Mouse (Mus musculus): ENCODE measurements around the gene Myl6b. TPM values are rescaled to one million over a fixed set of nuclear protein-coding genes. Genes with fewer than 3 reads are reported as not detected.

Gene Myl6b
- polyA plus RNA-seq, 1 experiment: 16.7 TPM

GRCm38 (mm10) chr10:128544151-128544657, 45.7 kb upstream of the Myl6b start:
- no peaks in the 10 kb centered on the region for H3K27me3 ChIP-seq (ENCODE audit: control insufficient read depth, insufficient read depth, insufficient read length)
- H3K79me3 ChIP-seq (ENCODE audit: low read depth): peaks cover 17% of the 10 kb centered on the region
- H3ac ChIP-seq (ENCODE audit: control insufficient read depth, insufficient read length, low read depth): no peak overlapping the region
- peaks cover 39% of the 10 kb centered on the region for H3K36me3 ChIP-seq (ENCODE audit: control insufficient read depth, insufficient read depth)
- TF ChIP-seq CEBPB (IDR thresholded peaks at IDR 0.05; ENCODE audit: low read depth): no peak
- TF ChIP-seq MYOG (IDR thresholded peaks at IDR 0.05; ENCODE audit: control insufficient read depth, extremely low read depth, insufficient read length): no peak
- TF ChIP-seq MYOD1 (IDR thresholded peaks at IDR 0.05; ENCODE audit: control insufficient read depth, insufficient read length, low read depth): no peak
- no peak for TF ChIP-seq CTCF (IDR thresholded peaks at IDR 0.05; ENCODE audit: control insufficient read depth, insufficient read depth, insufficient read length)
- TF ChIP-seq FOSL1 (IDR thresholded peaks at IDR 0.05; ENCODE audit: insufficient read depth, low read length, poor library complexity, severe bottlenecking): no peak
- no peak for TF ChIP-seq MAX (IDR thresholded peaks at IDR 0.05)
- no peak for TF ChIP-seq USF1 (IDR thresholded peaks at IDR 0.05; ENCODE audit: low read depth)
- no peak overlapping the region for H3K4me3 ChIP-seq (ENCODE audit: insufficient read depth, poor library complexity, severe bottlenecking)
- peaks cover 50% of the 10 kb centered on the region for H3K79me2 ChIP-seq (ENCODE audit: control insufficient read depth, insufficient read depth)

DNA sequence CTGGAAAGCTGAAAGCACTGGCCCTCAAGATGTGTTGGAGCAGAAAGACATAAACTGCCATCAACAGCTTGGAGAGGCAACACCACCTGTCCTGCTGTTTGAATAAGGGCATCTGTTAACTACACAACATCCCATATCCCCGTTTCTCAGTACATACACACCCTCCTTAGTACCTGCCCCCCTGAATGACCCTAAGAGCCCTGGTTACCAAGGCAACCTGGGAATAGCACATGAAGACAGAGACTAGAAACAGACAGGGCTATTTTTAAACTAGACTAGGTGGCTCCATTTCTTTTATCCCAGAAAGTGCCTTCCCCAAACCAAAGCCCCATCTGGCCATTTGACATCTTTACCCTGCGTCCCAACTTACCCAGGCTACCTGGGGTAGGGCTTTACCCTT, 44.6 kb upstream of the Myl6b start:
- Histone ChIP-seq H3K36me3 (ENCODE audit: control insufficient read depth, insufficient read depth) (peaks cover 34% of the 10 kb centered on the region), H3ac (ENCODE audit: control insufficient read depth, insufficient read length, low read depth) (no peak overlapping the region), H3K27me3 (ENCODE audit: control insufficient read depth, insufficient read depth, insufficient read length) (no peaks in the 10 kb centered on the region), H3K4me3 (ENCODE audit: insufficient read depth, poor library complexity, severe bottlenecking) (no peak overlapping the region), H3K79me3 (ENCODE audit: low read depth) (peaks cover 10% of the 10 kb centered on the region), H3K79me2 (ENCODE audit: control insufficient read depth, insufficient read depth) (peaks cover 41% of the 10 kb centered on the region)
- TF ChIP-seq MAX (IDR thresholded peaks at IDR 0.05) (no peak), USF1 (IDR thresholded peaks at IDR 0.05; ENCODE audit: low read depth) (no peak), CEBPB (IDR thresholded peaks at IDR 0.05; ENCODE audit: low read depth) (no peak), FOSL1 (IDR thresholded peaks at IDR 0.05; ENCODE audit: insufficient read depth, low read length, poor library complexity, severe bottlenecking) (no peak), MYOG (IDR thresholded peaks at IDR 0.05; ENCODE audit: control insufficient read depth, extremely low read depth, insufficient read length) (no peak), CTCF (IDR thresholded peaks at IDR 0.05; ENCODE audit: control insufficient read depth, insufficient read depth, insufficient read length) (no peak), MYOD1 (IDR thresholded peaks at IDR 0.05; ENCODE audit: control insufficient read depth, insufficient read length, low read depth) (no peak)

DNA sequence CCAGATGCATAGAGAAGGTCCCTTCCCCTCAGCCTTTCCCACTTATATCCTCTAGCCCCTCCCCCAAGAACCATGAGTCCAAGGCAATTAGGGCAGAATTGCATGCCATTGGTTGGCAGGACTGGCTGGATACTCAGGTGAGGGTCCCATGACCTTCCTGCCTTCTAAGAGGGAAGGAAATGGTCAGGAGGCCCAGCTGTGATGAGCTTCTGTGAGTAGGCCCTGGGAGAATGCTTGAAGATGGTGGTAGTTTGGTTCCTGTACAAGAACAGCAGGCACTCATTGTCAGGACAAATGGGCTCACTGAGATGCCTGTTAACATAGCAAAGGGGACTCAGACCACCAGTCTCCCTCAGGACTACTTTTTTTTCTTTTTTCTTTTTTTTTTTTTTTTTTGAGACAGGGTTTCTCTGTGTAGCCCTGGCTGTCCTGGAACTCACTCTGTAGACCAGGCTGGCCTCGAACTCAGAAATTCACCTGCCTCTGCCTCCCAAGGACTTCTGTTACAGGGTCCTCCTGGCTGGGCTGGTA, 39.9 kb upstream of the Myl6b start:
- peaks cover under 1% of the 10 kb centered on the region for H3K79me3 ChIP-seq (ENCODE audit: low read depth)
- no peak overlapping the region for H3ac ChIP-seq (ENCODE audit: control insufficient read depth, insufficient read length, low read depth)
- H3K27me3 ChIP-seq (ENCODE audit: control insufficient read depth, insufficient read depth, insufficient read length): no peaks in the 10 kb centered on the region
- no peak for TF ChIP-seq MAX (IDR thresholded peaks at IDR 0.05)
- TF ChIP-seq MYOG (IDR thresholded peaks at IDR 0.05; ENCODE audit: control insufficient read depth, extremely low read depth, insufficient read length): no peak
- TF ChIP-seq CEBPB (IDR thresholded peaks at IDR 0.05; ENCODE audit: low read depth): no peak
- TF ChIP-seq USF1 (IDR thresholded peaks at IDR 0.05; ENCODE audit: low read depth): no peak
- TF ChIP-seq CTCF (IDR thresholded peaks at IDR 0.05; ENCODE audit: control insufficient read depth, insufficient read depth, insufficient read length): no peak
- no peak for TF ChIP-seq FOSL1 (IDR thresholded peaks at IDR 0.05; ENCODE audit: insufficient read depth, low read length, poor library complexity, severe bottlenecking)
- TF ChIP-seq MYOD1 (IDR thresholded peaks at IDR 0.05; ENCODE audit: control insufficient read depth, insufficient read length, low read depth): no peak
- peaks cover 6% of the 10 kb centered on the region for H3K36me3 ChIP-seq (ENCODE audit: control insufficient read depth, insufficient read depth)
- H3K79me2 ChIP-seq (ENCODE audit: control insufficient read depth, insufficient read depth): no peaks in the 10 kb centered on the region
- no peak overlapping the region for H3K4me3 ChIP-seq (ENCODE audit: insufficient read depth, poor library complexity, severe bottlenecking)

DNA sequence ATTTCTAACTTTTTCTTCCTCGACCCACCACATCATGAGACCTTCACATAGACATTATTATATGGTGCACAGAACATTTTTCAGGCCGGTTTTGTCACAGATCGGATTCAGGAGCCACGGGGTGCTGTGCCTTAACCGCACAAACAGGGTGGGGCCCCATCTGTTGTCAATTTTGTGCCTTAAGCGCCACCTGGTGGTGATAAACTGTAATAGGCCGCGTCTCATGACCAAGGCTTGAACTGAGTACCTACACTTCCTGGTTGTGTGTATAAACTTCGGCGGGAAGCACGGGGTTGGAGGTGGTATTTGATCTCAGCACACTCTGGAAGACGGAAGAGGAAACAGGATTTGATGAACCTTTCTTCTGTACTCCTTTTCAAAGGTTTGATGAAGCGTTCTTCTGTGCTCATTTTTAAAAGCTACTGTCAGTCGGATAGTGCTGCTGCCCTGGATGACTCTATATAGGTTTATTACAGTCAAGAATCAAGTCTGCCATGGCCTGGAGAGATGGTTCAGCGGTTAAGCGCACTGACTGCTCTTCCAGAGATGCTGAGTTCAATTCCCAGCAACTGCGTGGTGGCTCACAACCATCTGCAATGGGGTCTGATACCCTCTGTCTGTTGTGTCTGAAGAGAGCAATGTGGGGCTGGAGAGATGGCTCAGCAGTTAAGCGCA, 37.9 kb upstream of the Myl6b start:
- TF ChIP-seq MYOG (IDR thresholded peaks at IDR 0.05; ENCODE audit: control insufficient read depth, extremely low read depth, insufficient read length) (no peak), MYOD1 (IDR thresholded peaks at IDR 0.05; ENCODE audit: control insufficient read depth, insufficient read length, low read depth) (no peak), CTCF (IDR thresholded peaks at IDR 0.05; ENCODE audit: control insufficient read depth, insufficient read depth, insufficient read length) (peak; percentile 76), USF1 (IDR thresholded peaks at IDR 0.05; ENCODE audit: low read depth) (peak; percentile 38), FOSL1 (IDR thresholded peaks at IDR 0.05; ENCODE audit: insufficient read depth, low read length, poor library complexity, severe bottlenecking) (no peak), CEBPB (IDR thresholded peaks at IDR 0.05; ENCODE audit: low read depth) (no peak), MAX (IDR thresholded peaks at IDR 0.05) (peak; percentile 91)
- Histone ChIP-seq H3K4me3 (ENCODE audit: insufficient read depth, poor library complexity, severe bottlenecking) (no peak overlapping the region), H3K79me3 (ENCODE audit: low read depth) (no peaks in the 10 kb centered on the region)

DNA sequence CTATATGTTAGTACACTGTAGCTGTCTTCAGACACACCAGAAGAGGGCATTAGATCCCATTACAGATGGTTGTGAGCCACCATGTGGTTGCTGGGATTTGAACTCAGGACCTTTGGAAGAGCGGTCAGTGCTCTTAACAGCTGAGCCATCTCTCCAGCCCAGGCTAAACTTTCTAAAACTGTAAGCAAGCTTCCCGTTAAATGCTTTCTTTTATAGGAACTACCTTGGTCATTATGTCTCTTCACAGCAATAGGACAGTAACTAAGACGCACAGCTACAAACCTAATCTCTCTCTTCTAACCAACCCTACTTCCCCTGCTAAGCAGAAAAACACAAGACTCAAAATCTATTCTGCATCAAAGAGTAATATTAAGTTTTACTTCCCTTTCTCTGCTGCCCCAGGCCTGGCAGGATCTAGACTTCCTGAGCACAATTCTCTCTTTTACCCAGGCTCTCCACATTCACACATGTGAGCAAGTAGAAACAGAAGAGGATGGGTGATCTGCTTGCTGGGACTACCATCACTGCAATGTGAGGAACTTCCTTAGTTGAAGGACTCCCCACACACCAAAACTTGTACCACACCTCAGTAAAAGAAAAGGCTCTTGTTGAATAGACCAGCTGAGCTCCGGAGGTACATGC, 37.3 kb upstream of the Myl6b start:
- H3K36me3 ChIP-seq (ENCODE audit: control insufficient read depth, insufficient read depth): no peaks in the 10 kb centered on the region
- TF ChIP-seq CEBPB (IDR thresholded peaks at IDR 0.05; ENCODE audit: low read depth) (no peak), FOSL1 (IDR thresholded peaks at IDR 0.05; ENCODE audit: insufficient read depth, low read length, poor library complexity, severe bottlenecking) (no peak), CTCF (IDR thresholded peaks at IDR 0.05; ENCODE audit: control insufficient read depth, insufficient read depth, insufficient read length) (no peak), USF1 (IDR thresholded peaks at IDR 0.05; ENCODE audit: low read depth) (no peak), MYOG (IDR thresholded peaks at IDR 0.05; ENCODE audit: control insufficient read depth, extremely low read depth, insufficient read length) (no peak)
- peak overlapping the region; percentile 37 for H3ac ChIP-seq (ENCODE audit: control insufficient read depth, insufficient read length, low read depth)
- no peaks in the 10 kb centered on the region for H3K79me2 ChIP-seq (ENCODE audit: control insufficient read depth, insufficient read depth)
- no peaks in the 10 kb centered on the region for H3K27me3 ChIP-seq (ENCODE audit: control insufficient read depth, insufficient read depth, insufficient read length)
- no peak overlapping the region for H3K4me3 ChIP-seq (ENCODE audit: insufficient read depth, poor library complexity, severe bottlenecking)
- H3K79me3 ChIP-seq (ENCODE audit: low read depth): no peaks in the 10 kb centered on the region

More for the DNA sequence above, 37.9 kb upstream of the Myl6b start:
- Histone ChIP-seq H3ac (ENCODE audit: control insufficient read depth, insufficient read length, low read depth) (peak overlapping the region; percentile 48), H3K36me3 (ENCODE audit: control insufficient read depth, insufficient read depth) (no peaks in the 10 kb centered on the region), H3K79me2 (ENCODE audit: control insufficient read depth, insufficient read depth) (no peaks in the 10 kb centered on the region), H3K27me3 (ENCODE audit: control insufficient read depth, insufficient read depth, insufficient read length) (no peaks in the 10 kb centered on the region)

Measured in C2C12 (cell line).